Mouse (Mus musculus): ENCODE data around the gene Dhx36.

Gene Dhx36

DNA sequence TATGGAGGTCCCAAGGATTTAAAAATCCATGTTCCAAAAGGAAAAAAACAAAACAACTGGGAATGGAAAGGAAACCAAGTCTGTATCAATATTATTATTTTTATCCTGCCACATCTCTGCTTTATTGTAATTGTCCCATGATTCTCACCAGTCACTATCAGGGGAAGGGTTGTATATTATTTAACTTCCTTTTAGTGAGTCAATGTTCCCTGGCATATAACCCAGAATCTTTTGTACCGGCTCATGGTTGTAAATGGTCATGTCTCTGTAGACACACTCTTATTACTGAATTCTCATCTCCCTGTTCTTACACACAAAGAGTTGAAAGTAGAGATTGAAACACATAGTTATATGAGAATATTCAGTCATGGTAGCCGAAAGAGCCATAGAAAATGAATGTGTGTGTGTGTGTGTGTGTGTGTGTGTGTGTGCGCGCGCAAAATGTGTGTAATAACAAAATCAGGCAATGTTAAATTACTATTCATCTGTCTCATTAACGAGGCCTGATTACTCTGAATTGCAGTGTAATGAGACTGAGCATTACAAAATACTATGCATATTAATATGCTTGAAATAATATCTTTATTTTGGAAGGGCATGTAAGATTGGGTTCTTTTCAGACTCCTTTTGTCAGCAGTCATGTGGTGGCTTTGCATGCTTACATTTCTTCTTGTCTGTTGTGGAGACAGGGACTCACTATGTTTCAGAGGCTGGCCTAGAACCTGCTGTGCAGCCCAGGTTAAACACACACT, 88.2 kb downstream of the Dhx36 start:
- no peak for DNase-seq

Data from cerebellum, postnatal 36 days (tissue).